Mouse (Mus musculus) neural tube, embryonic 12.5 days (tissue): ENCODE results near the gene Unc45a. TPM values are rescaled to one million over a fixed set of nuclear protein-coding genes. Genes with fewer than 3 reads are reported as not detected.

Experiments used
- ATAC-seq: fragments of 200-750 bp; cut with Nextera tagmentation; 2 replicates; pipeline ENCODE4 v1.8.0; 2017; ENCODE audit warnings: low read depth, mild to moderate bottlenecking, moderate TSS enrichment, moderate library complexity; ENCODE audit not compliant: low FRiP score
- H3K27ac ChIP-seq: fragments of 300-500 bp; sonication (generic); 2 replicates; pipeline ENCODE4 v1.5.1; 2016
- H3K27me3 ChIP-seq: fragments of 300-500 bp; sonication (generic); replicated peaks from 2 replicates; pipeline ENCODE4 v1.6.1; 2016; ENCODE audit warnings: mild to moderate bottlenecking
- H3K36me3 ChIP-seq: fragments of 300-500 bp; sonication (generic); 2 replicates; pipeline ENCODE4 v1.6.1; 2016; ENCODE audit warnings: mild to moderate bottlenecking
- H3K4me1 ChIP-seq: fragments of 300-500 bp; sonication (generic); 2 replicates; pipeline ENCODE4 v1.6.1; 2016
- H3K4me2 ChIP-seq: fragments of 300-500 bp; sonication (generic); replicated peaks from 2 replicates; pipeline ENCODE4 v1.6.1; 2016; ENCODE audit warnings: mild to moderate bottlenecking
- H3K4me3 ChIP-seq: fragments of 300-500 bp; sonication (generic); 2 replicates; pipeline ENCODE4 v1.5.1; 2016
- H3K9ac ChIP-seq: fragments of 300-500 bp; sonication (generic); 2 replicates; pipeline ENCODE4 v1.6.1; 2016; ENCODE audit warnings: mild to moderate bottlenecking
- H3K9me3 ChIP-seq: fragments of 300-500 bp; sonication (generic); 2 replicates; pipeline ENCODE4 v1.6.1; 2016; ENCODE audit warnings: mild to moderate bottlenecking
- WGBS: fragments of 180-500 bp; shearing (Covaris S2); methylation state at CpG from one replicate; pipeline ENCODE4 v1.1.7; 2016; 5-methylcytosine and 5-hydroxymethylcytosine counted together
- polyA plus RNA-seq: library from polyadenylated mRNA; unstranded; fragments of >200 nt; fragmentation: Nextera tagmentation; extraction: Ambion mirVana; gene quantifications from 2 replicates; pipeline ENCODE4 v1.2.1, GENCODE M21; 2016

The Unc45a gene
- polyA plus RNA-seq, 1 experiment from 2014 or later: 59.9 TPM

- 82% methylated on average over 12 of the region's 12 CpGs for WGBS
- no peak overlapping the region for H3K4me3 ChIP-seq
- no peak for ATAC-seq
- no peak overlapping the region for H3K4me2 ChIP-seq
- no peak overlapping the region for H3K27ac ChIP-seq
- H3K9ac ChIP-seq: no peak overlapping the region
- peaks cover 14% of the 10 kb centered on the region for H3K4me1 ChIP-seq
- no peaks in the 10 kb centered on the region for H3K36me3 ChIP-seq
- H3K27me3 ChIP-seq: no peaks in the 10 kb centered on the region
- H3K9me3 ChIP-seq: no peaks in the 10 kb centered on the region
These were observed 33.0 kb upstream of the Unc45a start for GRCm38 (mm10) chr7:80373850-80374249.

GRCm38 (mm10) chr7:80373352-80373751, 32.5 kb upstream of the Unc45a start:
- H3K4me3 ChIP-seq: no peak overlapping the region

GRCm38 (mm10) chr7:80372667-80373066, 31.9 kb upstream of the Unc45a start:
- H3K9ac ChIP-seq: no peak overlapping the region
- ATAC-seq: no peak
- H3K4me3 ChIP-seq: no peak overlapping the region
- H3K4me1 ChIP-seq: peaks cover 14% of the 10 kb centered on the region
- no peaks in the 10 kb centered on the region for H3K9me3 ChIP-seq
- H3K4me2 ChIP-seq: no peak overlapping the region
- H3K36me3 ChIP-seq: peaks cover 10% of the 10 kb centered on the region
- H3K27me3 ChIP-seq: no peaks in the 10 kb centered on the region
- WGBS: 57% methylated on average over 2 of the region's 2 CpGs
- H3K27ac ChIP-seq: no peak overlapping the region

More at GRCm38 (mm10) chr7:80373352-80373751, 32.5 kb upstream of the Unc45a start:
- Histone ChIP-seq H3K27ac (no peak overlapping the region), H3K27me3 (no peaks in the 10 kb centered on the region), H3K9ac (no peak overlapping the region), H3K9me3 (no peaks in the 10 kb centered on the region), H3K4me2 (no peak overlapping the region), H3K36me3 (peaks cover 3% of the 10 kb centered on the region), H3K4me1 (peaks cover 14% of the 10 kb centered on the region)
- 86% methylated on average over 4 of the region's 4 CpGs for WGBS
- no peak for ATAC-seq

GRCm38 (mm10) chr7:80372166-80372565, 31.4 kb upstream of the Unc45a start:
- Histone ChIP-seq H3K9me3 (no peaks in the 10 kb centered on the region), H3K4me1 (peaks cover 14% of the 10 kb centered on the region), H3K27ac (no peak overlapping the region), H3K27me3 (no peaks in the 10 kb centered on the region), H3K9ac (no peak overlapping the region), H3K4me3 (no peak overlapping the region), H3K4me2 (no peak overlapping the region), H3K36me3 (peaks cover 15% of the 10 kb centered on the region)
- ATAC-seq: no peak
- WGBS: 88% methylated on average over 3 of the region's 3 CpGs

DNA sequence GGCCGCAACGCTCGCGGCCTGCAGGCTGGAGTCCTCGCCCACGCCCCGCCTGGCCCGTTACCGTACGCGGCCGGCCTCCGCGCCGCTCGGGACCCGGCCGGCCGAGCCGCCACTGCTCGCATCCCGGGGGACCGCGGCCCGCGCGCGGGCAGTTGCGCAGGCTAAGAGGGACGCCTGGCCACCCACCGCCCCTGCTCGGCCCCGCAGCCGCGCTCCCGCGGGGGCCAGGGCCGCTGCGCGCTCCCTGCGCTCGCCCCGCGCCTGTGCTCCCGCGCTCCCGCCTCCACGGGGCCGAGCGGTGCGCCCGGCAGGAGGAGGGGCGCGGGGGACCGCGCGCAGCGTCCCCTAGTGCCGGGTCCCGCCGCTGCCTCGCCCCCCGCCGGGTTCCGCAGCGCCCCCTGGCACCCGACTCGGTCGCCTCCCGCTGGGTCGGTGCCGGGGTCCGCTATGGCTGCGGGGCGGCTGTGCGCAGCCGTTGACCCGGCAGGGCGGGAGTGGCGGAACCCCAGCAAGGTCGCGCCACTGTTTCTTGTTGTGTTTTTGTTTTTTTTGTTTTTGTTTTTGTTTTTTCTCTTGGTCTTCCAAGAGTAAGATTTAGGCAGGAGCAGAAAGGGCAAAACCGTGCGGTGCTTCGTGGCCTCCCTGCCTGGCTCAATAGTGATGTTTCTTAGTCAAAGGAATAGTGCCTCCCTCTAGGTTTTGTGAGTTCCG, 30.4 kb upstream of the Unc45a start, which contains the start of gene Man2a2:
Gene Man2a2, minus strand, starts transcription at position 335 of the 711 bp plus-strand sequence.
- peak within 1 kb of the TSS; percentile 88 for H3K9ac ChIP-seq
- peaks cover 14% of the 10 kb centered on the region for H3K4me1 ChIP-seq
- under 1% methylated on average over 80 of the region's 86 CpGs for WGBS
- H3K9me3 ChIP-seq: no peaks in the 10 kb centered on the region
- H3K4me3 ChIP-seq: peak within 1 kb of the TSS; percentile 90
- peak; percentile 83 for ATAC-seq
- peaks cover 24% of the 10 kb centered on the region for H3K36me3 ChIP-seq
- peak within 1 kb of the TSS; percentile 62 for H3K27ac ChIP-seq
- peak within 1 kb of the TSS; percentile 80 for H3K4me2 ChIP-seq
- no peaks in the 10 kb centered on the region for H3K27me3 ChIP-seq

- Histone ChIP-seq H3K4me1 (peaks cover 14% of the 10 kb centered on the region), H3K4me3 (peak overlapping the region; percentile 90), H3K27ac (peak overlapping the region; percentile 62), H3K4me2 (peak overlapping the region; percentile 80), H3K27me3 (no peaks in the 10 kb centered on the region), H3K9ac (peak overlapping the region; percentile 88), H3K9me3 (no peaks in the 10 kb centered on the region), H3K36me3 (peaks cover 30% of the 10 kb centered on the region)
- peak; percentile 70 for ATAC-seq
- under 1% methylated on average over 30 of the region's 31 CpGs for WGBS
These were observed 29.8 kb upstream of the Unc45a start for GRCm38 (mm10) chr7:80370649-80371040.

- ATAC-seq: no peak
- peak overlapping the region; percentile 80 for H3K4me2 ChIP-seq
- peaks cover 14% of the 10 kb centered on the region for H3K4me1 ChIP-seq
- no peaks in the 10 kb centered on the region for H3K27me3 ChIP-seq
- WGBS: 53% methylated on average over 4 of the region's 4 CpGs
- no peaks in the 10 kb centered on the region for H3K9me3 ChIP-seq
- H3K36me3 ChIP-seq: peaks cover 31% of the 10 kb centered on the region
- H3K27ac ChIP-seq: no peak overlapping the region
- peak overlapping the region; percentile 88 for H3K9ac ChIP-seq
- H3K4me3 ChIP-seq: peak overlapping the region; percentile 90
These were observed 29.2 kb upstream of the Unc45a start for GRCm38 (mm10) chr7:80369967-80370431.

GRCm38 (mm10) chr7:80369461-80369860, 28.7 kb upstream of the Unc45a start:
- Histone ChIP-seq H3K27ac (no peak overlapping the region), H3K4me1 (peaks cover 14% of the 10 kb centered on the region), H3K27me3 (no peaks in the 10 kb centered on the region), H3K9me3 (no peaks in the 10 kb centered on the region), H3K36me3 (peaks cover 35% of the 10 kb centered on the region), H3K9ac (no peak overlapping the region), H3K4me3 (0 out of 2 replicates have a peak overlapping the region, but pooled peaks have one; percentile 90), H3K4me2 (peak overlapping the region; percentile 80)
- 72% methylated on average over 5 of the region's 5 CpGs for WGBS
- ATAC-seq: no peak

- no peak overlapping the region for H3K9ac ChIP-seq
- 88% methylated on average over 20 of the region's 20 CpGs for WGBS
- no peaks in the 10 kb centered on the region for H3K27me3 ChIP-seq
- H3K4me1 ChIP-seq: peaks cover 14% of the 10 kb centered on the region
- H3K36me3 ChIP-seq: peaks cover 42% of the 10 kb centered on the region
- H3K27ac ChIP-seq: no peak overlapping the region
- no peaks in the 10 kb centered on the region for H3K9me3 ChIP-seq
- peak overlapping the region; percentile 80 for H3K4me2 ChIP-seq
- ATAC-seq: no peak
- H3K4me3 ChIP-seq: no peak overlapping the region
These were observed 28.0 kb upstream of the Unc45a start for GRCm38 (mm10) chr7:80368635-80369421.

- WGBS: 89% methylated on average over 9 of the region's 9 CpGs
- no peak overlapping the region for H3K9ac ChIP-seq
- H3K27me3 ChIP-seq: no peaks in the 10 kb centered on the region
- H3K4me2 ChIP-seq: no peak overlapping the region
- ATAC-seq: no peak
- no peak overlapping the region for H3K27ac ChIP-seq
- no peak overlapping the region for H3K4me3 ChIP-seq
- peaks cover 14% of the 10 kb centered on the region for H3K4me1 ChIP-seq
- H3K9me3 ChIP-seq: no peaks in the 10 kb centered on the region
- peaks cover 50% of the 10 kb centered on the region for H3K36me3 ChIP-seq
These were observed 27.2 kb upstream of the Unc45a start for GRCm38 (mm10) chr7:80368009-80368408.

GRCm38 (mm10) chr7:80367232-80367631, 26.4 kb upstream of the Unc45a start:
- H3K36me3 ChIP-seq: peaks cover 58% of the 10 kb centered on the region
- no peak overlapping the region for H3K4me2 ChIP-seq
- WGBS: 98% methylated on average over 7 of the region's 7 CpGs
- no peaks in the 10 kb centered on the region for H3K27me3 ChIP-seq
- H3K4me3 ChIP-seq: no peak overlapping the region
- peaks cover 14% of the 10 kb centered on the region for H3K4me1 ChIP-seq
- no peak overlapping the region for H3K9ac ChIP-seq
- no peak for ATAC-seq
- no peak overlapping the region for H3K27ac ChIP-seq
- no peaks in the 10 kb centered on the region for H3K9me3 ChIP-seq

- Histone ChIP-seq H3K9me3 (no peaks in the 10 kb centered on the region), H3K4me2 (no peak overlapping the region), H3K9ac (no peak overlapping the region), H3K4me1 (peaks cover 14% of the 10 kb centered on the region), H3K27ac (no peak overlapping the region), H3K27me3 (no peaks in the 10 kb centered on the region), H3K36me3 (peaks cover 72% of the 10 kb centered on the region), H3K4me3 (no peak overlapping the region)
- ATAC-seq: no peak
- WGBS: 88% methylated on average over 2 of the region's 2 CpGs
These were observed 25.0 kb upstream of the Unc45a start for GRCm38 (mm10) chr7:80365759-80366158.
